Mouse (Mus musculus) megakaryocyte-erythroid progenitor cell, adult 5-6 weeks (primary cell): Measurements from ENCODE around the gene Iqcn. TPM values are rescaled to one million over a fixed set of nuclear protein-coding genes. Genes with fewer than 3 reads are reported as not detected.

Experiments used
- ATAC-seq: replicated peaks from 2 replicates; pipeline ENCODE4 v1.8.0; 2016; ENCODE audit warnings: mild to moderate bottlenecking, inconsistent platforms; ENCODE audit not compliant: severe bottlenecking, poor library complexity, low FRiP score, low TSS enrichment
- total RNA-seq, 2 experiments: library from RNA; stranded (forward) in 1 of 2; stranded (reverse) in 1 of 2; fragments of 200-1000, 215-1000 nt in 1 of 2; fragments of >200 nt in 1 of 2; fragmentation: Nextera tagmentation in 1 of 2; gene quantifications; 2 replicates each; pipeline ENCODE4 v1.2.3; 2014 to 2017

Iqcn gene
- total RNA-seq, 2 experiments from 2014 or later, result not detected

- no peak for ATAC-seq
Measured at GRCm38 (mm10) chr8:70763354-70763753, 60.1 kb downstream of the Iqcn start.

- peak; percentile 44 for ATAC-seq
Measured at GRCm38 (mm10) chr8:70764026-70764425, 60.8 kb downstream of the Iqcn start.

GRCm38 (mm10) chr8:70764676-70765075 is 61.4 kb downstream of the Iqcn start:
- no peak for ATAC-seq

- no peak for ATAC-seq
Measured at GRCm38 (mm10) chr8:70765329-70765728, 62.1 kb downstream of the Iqcn start.

- ATAC-seq, result no peak
Measured at GRCm38 (mm10) chr8:70765838-70766570, 62.7 kb downstream of the Iqcn start.

- no peak for ATAC-seq
Measured at GRCm38 (mm10) chr8:70766571-70767440, 63.5 kb downstream of the Iqcn start.

Other genes starting within 250 kb of the Iqcn start
- gene Klhl26, start 226.5 kb upstream of the Iqcn start, total RNA-seq (2014; fragmentation: Nextera tagmentation), result 8.4 and 9.5 TPM in 2 replicates
- 6.0 and 8.2 TPM in 2 replicates for gene Klhl26, start 226.5 kb upstream of the Iqcn start, total RNA-seq (2017)
- gene Tmem59l, start 216.1 kb upstream of the Iqcn start, total RNA-seq (2014; fragmentation: Nextera tagmentation), result not detected in 2 replicates
- gene Tmem59l, start 216.1 kb upstream of the Iqcn start, total RNA-seq (2017), result not detected in 2 replicates
- gene Crlf1, start 210.3 kb upstream of the Iqcn start, total RNA-seq (2014; fragmentation: Nextera tagmentation), result 0.30 and 2.3 TPM in 2 replicates
- gene Crlf1, start 210.3 kb upstream of the Iqcn start, total RNA-seq (2017), result not detected in 2 replicates
- 53.5 and 57.0 TPM in 2 replicates for gene Rex1bd, start 196.7 kb upstream of the Iqcn start, total RNA-seq (2014; fragmentation: Nextera tagmentation)
- gene Rex1bd, start 196.7 kb upstream of the Iqcn start, total RNA-seq (2017), result 25.8 and 48.7 TPM in 2 replicates
- 2,751 and 3,393 TPM in 2 replicates for gene Uba52, start 192.7 kb upstream of the Iqcn start, total RNA-seq (2014; fragmentation: Nextera tagmentation)
- gene Uba52, start 192.7 kb upstream of the Iqcn start, total RNA-seq (2017), result 4,463 and 5,230 TPM in 2 replicates
- gene Fkbp8, start 175.7 kb upstream of the Iqcn start, total RNA-seq (2014; fragmentation: Nextera tagmentation), result 140 and 265 TPM in 2 replicates
- 172 and 176 TPM in 2 replicates for gene Fkbp8, start 175.7 kb upstream of the Iqcn start, total RNA-seq (2017)
- gene Kxd1, start 175.5 kb upstream of the Iqcn start, total RNA-seq (2014; fragmentation: Nextera tagmentation), result 78.1 and 81.8 TPM in 2 replicates
- 65.5 and 93.7 TPM in 2 replicates for gene Kxd1, start 175.5 kb upstream of the Iqcn start, total RNA-seq (2017)
- gene Ell, start 164.0 kb upstream of the Iqcn start, total RNA-seq (2014; fragmentation: Nextera tagmentation), result 14.7 and 22.0 TPM in 2 replicates
- gene Ell, start 164.0 kb upstream of the Iqcn start, total RNA-seq (2017), result 7.9 and 10.7 TPM in 2 replicates
- gene Isyna1, start 109.1 kb upstream of the Iqcn start, total RNA-seq (2014; fragmentation: Nextera tagmentation), result 74.1 and 91.0 TPM in 2 replicates
- gene Isyna1, start 109.1 kb upstream of the Iqcn start, total RNA-seq (2017), result 36.5 and 51.5 TPM in 2 replicates
- gene Ssbp4, start 94.6 kb upstream of the Iqcn start, total RNA-seq (2014; fragmentation: Nextera tagmentation), result 39.7 and 83.5 TPM in 2 replicates
- 77.5 and 98.5 TPM in 2 replicates for gene Ssbp4, start 94.6 kb upstream of the Iqcn start, total RNA-seq (2017)
- gene Lrrc25, start 87.3 kb upstream of the Iqcn start, total RNA-seq (2014; fragmentation: Nextera tagmentation), result 0.37 and 0.69 TPM in 2 replicates
- 0.15 and 0.61 TPM in 2 replicates for gene Lrrc25, start 87.3 kb upstream of the Iqcn start, total RNA-seq (2017)
- gene Gdf15, start 71.0 kb upstream of the Iqcn start, total RNA-seq (2014; fragmentation: Nextera tagmentation), result not detected in 2 replicates
- not detected in 2 replicates for gene Gdf15, start 71.0 kb upstream of the Iqcn start, total RNA-seq (2017)
- 6.3 and 8.8 TPM in 2 replicates for gene Pgpep1, start 43.1 kb upstream of the Iqcn start, total RNA-seq (2014; fragmentation: Nextera tagmentation)
- gene Pgpep1, start 43.1 kb upstream of the Iqcn start, total RNA-seq (2017), result 4.6 and 5.1 TPM in 2 replicates
- 286 and 287 TPM in 2 replicates for gene Lsm4, start 30.2 kb upstream of the Iqcn start, total RNA-seq (2014; fragmentation: Nextera tagmentation)
- gene Lsm4, start 30.2 kb upstream of the Iqcn start, total RNA-seq (2017), result 240 and 290 TPM in 2 replicates
- 18.8 and 34.4 TPM in 2 replicates for gene Jund, start 4.5 kb upstream of the Iqcn start, total RNA-seq (2014; fragmentation: Nextera tagmentation)
- gene Jund, start 4.5 kb upstream of the Iqcn start, total RNA-seq (2017), result 44.8 and 48.7 TPM in 2 replicates
- not detected in 2 replicates for gene Gm3336, start 15.1 kb downstream of the Iqcn start, total RNA-seq (2014; fragmentation: Nextera tagmentation)
- gene Gm3336, start 15.1 kb downstream of the Iqcn start, total RNA-seq (2017), result not detected in 2 replicates
- gene Pde4c, start 20.3 kb downstream of the Iqcn start, total RNA-seq (2014; fragmentation: Nextera tagmentation), result 0.28 TPM in 1 of 2 replicates, not detected in the other
- gene Pde4c, start 20.3 kb downstream of the Iqcn start, total RNA-seq (2017), result not detected in 2 replicates
- 1.8 and 7.0 TPM in 2 replicates for gene Rab3a, start 51.2 kb downstream of the Iqcn start, total RNA-seq (2014; fragmentation: Nextera tagmentation)
- gene Rab3a, start 51.2 kb downstream of the Iqcn start, total RNA-seq (2017), result 1.2 and 2.8 TPM in 2 replicates
- 58.3 and 111 TPM in 2 replicates for gene Mpv17l2, start 57.5 kb downstream of the Iqcn start, total RNA-seq (2014; fragmentation: Nextera tagmentation)
- 4.3 and 17.6 TPM in 2 replicates for gene Mpv17l2, start 57.5 kb downstream of the Iqcn start, total RNA-seq (2017)
- gene Pik3r2, start 73.3 kb downstream of the Iqcn start, total RNA-seq (2014; fragmentation: Nextera tagmentation), result 30.7 and 51.4 TPM in 2 replicates
- gene Pik3r2, start 73.3 kb downstream of the Iqcn start, total RNA-seq (2017), result 29.2 and 33.9 TPM in 2 replicates
- gene Mast3, start 101.6 kb downstream of the Iqcn start, total RNA-seq (2014; fragmentation: Nextera tagmentation), result 44.0 and 54.3 TPM in 2 replicates
- 6.2 and 7.3 TPM in 2 replicates for gene Mast3, start 101.6 kb downstream of the Iqcn start, total RNA-seq (2017)
- gene Il12rb1, start 105.0 kb downstream of the Iqcn start, total RNA-seq (2014; fragmentation: Nextera tagmentation), result 0.31 and 0.79 TPM in 2 replicates
- gene Il12rb1, start 105.0 kb downstream of the Iqcn start, total RNA-seq (2017), result 1.6 and 2.0 TPM in 2 replicates
- 27.6 and 29.1 TPM in 2 replicates for gene Arrdc2, start 136.3 kb downstream of the Iqcn start, total RNA-seq (2014; fragmentation: Nextera tagmentation)
- 8.0 and 11.8 TPM in 2 replicates for gene Arrdc2, start 136.3 kb downstream of the Iqcn start, total RNA-seq (2017)
- 0.32 TPM in 1 of 2 replicates, not detected in the other for gene Kcnn1, start 159.8 kb downstream of the Iqcn start, total RNA-seq (2014; fragmentation: Nextera tagmentation)
- gene Kcnn1, start 159.8 kb downstream of the Iqcn start, total RNA-seq (2017), result 2.9 TPM in 1 of 2 replicates, not detected in the other
- gene Ccdc124, start 170.5 kb downstream of the Iqcn start, total RNA-seq (2014; fragmentation: Nextera tagmentation), result 28.5 and 47.9 TPM in 2 replicates
- gene Ccdc124, start 170.5 kb downstream of the Iqcn start, total RNA-seq (2017), result 30.8 and 51.1 TPM in 2 replicates
- 0.59 TPM in 1 of 2 replicates, not detected in the other for gene Slc5a5, start 189.3 kb downstream of the Iqcn start, total RNA-seq (2014; fragmentation: Nextera tagmentation)
- gene Slc5a5, start 189.3 kb downstream of the Iqcn start, total RNA-seq (2017), result not detected in 2 replicates
- 6,537 and 6,664 TPM in 2 replicates for gene Rpl18a, start 194.0 kb downstream of the Iqcn start, total RNA-seq (2014; fragmentation: Nextera tagmentation)
- 1,763 and 2,438 TPM in 2 replicates for gene Rpl18a, start 194.0 kb downstream of the Iqcn start, total RNA-seq (2017)
- 20.5 and 27.9 TPM in 2 replicates for gene Map1s, start 202.5 kb downstream of the Iqcn start, total RNA-seq (2014; fragmentation: Nextera tagmentation)
- gene Map1s, start 202.5 kb downstream of the Iqcn start, total RNA-seq (2017), result 9.8 and 11.9 TPM in 2 replicates